Comparison of ENCODE assay signal across 7 mouse cellular contexts in genomic region chr5:149184104-149184843, GRCm38 (mm10). TPM values are rescaled to one million over a fixed set of nuclear protein-coding genes. Genes with fewer than 3 reads are reported as not detected.
A peak's percentile ranks its signal among the peaks of the same experiment; 100 is the strongest.
DNase-seq lines count a peak whose midpoint lies in the region; ATAC-seq lines count a peak whose summit lies in the region.

TSS of gene Uspl1 (plus strand) at chr5:149184350.
TSS of gene Hmgb1 (minus strand) at chr5:149184489.

- intact Hi-C loops in gastrocnemius, postnatal 36 days (cut with DNase I) = loop anchor here (1.0 to 2.0 kb wide), 2 partner anchors 132 to 255 kb away; partner anchors contain the start of gene Katnal1
- intact Hi-C loops in left cerebral cortex, postnatal 25 days (cut with DNase I) = loop anchor here (1.0 to 10.0 kb wide), 6 partner anchors 45 to 341 kb away; partner anchors contain the start of gene Wdr95

- H3K4me2 ChIP-seq in intestine, embryonic 15.5 days (replicated peaks) = peak within 1 kb of the TSS; percentile 69

- ATAC-seq in intestine, embryonic 15.5 days = peak; percentile 98

- peak within 1 kb of the TSS; percentile 71 for H3K4me3 ChIP-seq in intestine, embryonic 15.5 days (replicated peaks)
- peak within 1 kb of the TSS; percentile 85 for H3K4me3 ChIP-seq in midbrain, embryonic 10.5 days

- H3K9ac ChIP-seq in intestine, embryonic 15.5 days = peak within 1 kb of the TSS; percentile 80

- peaks cover 3% of the 10 kb centered on the region; the same call in 1 of the 2 replicates for H3K4me1 ChIP-seq in intestine, embryonic 15.5 days (replicated peaks)
- peaks cover 30% of the 10 kb centered on the region for H3K4me1 ChIP-seq in midbrain, embryonic 10.5 days

- WGBS in intestine, embryonic 15.5 days = under 1% methylated on average over 59 of the region's 59 CpGs
- WGBS in midbrain, embryonic 10.5 days = under 1% methylated on average over 57 of the region's 59 CpGs

- no peaks in the 10 kb centered on the region for H3K9me3 ChIP-seq in intestine, embryonic 15.5 days
- H3K9me3 ChIP-seq in midbrain, embryonic 10.5 days (replicated peaks) = no peaks in the 10 kb centered on the region

- no peaks in the 10 kb centered on the region for H3K27me3 ChIP-seq in intestine, embryonic 15.5 days (replicated peaks)
- no peaks in the 10 kb centered on the region for H3K27me3 ChIP-seq in midbrain, embryonic 10.5 days (ENCODE audit: low read depth, poor library complexity, severe bottlenecking)

- DNase-seq in adrenal gland, adult 2 months = peak; percentile 99
- peak; percentile 98 for DNase-seq in embryo, embryonic 11.5 days (ENCODE audit: low read depth, low spot score)
- DNase-seq in gastrocnemius, postnatal 36 days = peak; percentile 98 to 99
- DNase-seq in left cerebral cortex, postnatal 25 days (ENCODE audit: low spot score in 2 of 2) = peak; percentile 98 to 99
- peak; percentile 100 for DNase-seq in midbrain, embryonic 10.5 days (ENCODE audit: low spot score)
- peak; percentile 98 for DNase-seq in right cerebral cortex, postnatal 4 days

- peak within 1 kb of the TSS; percentile 95 for H3K27ac ChIP-seq in intestine, embryonic 15.5 days
- H3K27ac ChIP-seq in midbrain, embryonic 10.5 days (replicated peaks) = peak within 1 kb of the TSS; percentile 96

- H3K36me3 ChIP-seq in intestine, embryonic 15.5 days = peaks cover 4% of the 10 kb centered on the region
- peaks cover 33% of the 10 kb centered on the region for H3K36me3 ChIP-seq in midbrain, embryonic 10.5 days

RNA-seq across cellular contexts. Expression of gene Uspl1, which starts in this region (rescaled TPM):
- 10 to 100 TPM; 28.5 to 40.7 TPM for total RNA-seq in adrenal gland, adult 2 months (2021)
- 3.2 and 4.2 TPM in 2 replicates for polyA plus RNA-seq in adrenal gland, adult 2 months (2012; rRNA removed)
- 10 to 100 TPM; 22.9 to 23.4 TPM for total RNA-seq in gastrocnemius, postnatal 36 days (2021)
- 33.7 and 37.1 TPM in 2 replicates for polyA plus RNA-seq in intestine, embryonic 15.5 days (2015; fragmentation: Nextera tagmentation; extraction: Ambion mirVana)
- 10 to 100 TPM; 39.8 to 42.1 TPM for total RNA-seq in left cerebral cortex, postnatal 25 days (2021)
- polyA plus RNA-seq in midbrain, embryonic 10.5 days (2016; fragmentation: Nextera tagmentation; extraction: Ambion mirVana) = 71.6 and 73.8 TPM in 2 replicates

RNA-seq across cellular contexts. Expression of gene Hmgb1, which starts in this region (rescaled TPM):
- total RNA-seq in adrenal gland, adult 2 months (2021) = 100 to 1,000 TPM; 128 to 135 TPM
- 5.1 and 7.5 TPM in 2 replicates for polyA plus RNA-seq in adrenal gland, adult 2 months (2012; rRNA removed)
- 100 to 1,000 TPM in 1 of 2 experiments, 10 to 100 TPM in 1; 86.3 to 104 TPM for total RNA-seq in gastrocnemius, postnatal 36 days (2021)
- polyA plus RNA-seq in intestine, embryonic 15.5 days (2015; fragmentation: Nextera tagmentation; extraction: Ambion mirVana) = 1,042 and 1,306 TPM in 2 replicates
- 100 to 1,000 TPM; 142 to 143 TPM for total RNA-seq in left cerebral cortex, postnatal 25 days (2021)
- 1,399 and 1,420 TPM in 2 replicates for polyA plus RNA-seq in midbrain, embryonic 10.5 days (2016; fragmentation: Nextera tagmentation; extraction: Ambion mirVana)

Comparison
In these comparisons a context has a peak if more than half of its experiments do, and no peak if none do; other contexts are left out.
1. Peak in every context shown above with its lines: DNase-seq, ATAC-seq, H3K4me3 ChIP-seq and H3K27ac ChIP-seq.
2. RNA of gene Hmgb1 (polyA plus RNA-seq): 1,399 to 1,420 TPM in midbrain, embryonic 10.5 days and 1,042 to 1,306 TPM in intestine, embryonic 15.5 days; 5.1 to 7.5 TPM in adrenal gland, adult 2 months; every median in the first group is over 100 times any median in the second.